Mouse (Mus musculus): ENCODE measurements around the gene Amigo3.

The Amigo3 gene

DNA sequence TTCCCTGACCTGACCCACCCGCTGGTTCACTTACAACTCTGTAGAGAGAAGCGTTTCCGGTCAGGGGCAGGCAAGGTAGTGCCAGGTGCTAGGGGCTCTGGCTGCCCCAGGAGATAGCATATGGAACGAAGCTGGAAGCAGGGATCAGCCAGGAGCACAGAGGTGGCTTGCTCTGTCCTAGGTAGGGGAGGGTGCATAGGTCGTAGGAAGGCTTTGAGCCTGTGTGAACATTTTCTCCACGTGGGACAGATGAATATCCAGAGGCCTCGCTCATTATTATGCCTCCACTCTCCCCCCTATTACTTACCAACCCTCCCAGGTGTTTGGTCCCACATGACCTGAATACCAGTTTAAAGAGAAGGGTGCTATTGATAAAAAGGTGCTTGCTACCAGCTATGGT, 548 bp upstream of the Amigo3 start:
- no peak for DNase-seq (ENCODE audit: low spot score)

GRCm38 (mm10) chr9:108053665-108054225, 786 bp downstream of the Amigo3 start:
- no peak for DNase-seq (ENCODE audit: low spot score)

DNA sequence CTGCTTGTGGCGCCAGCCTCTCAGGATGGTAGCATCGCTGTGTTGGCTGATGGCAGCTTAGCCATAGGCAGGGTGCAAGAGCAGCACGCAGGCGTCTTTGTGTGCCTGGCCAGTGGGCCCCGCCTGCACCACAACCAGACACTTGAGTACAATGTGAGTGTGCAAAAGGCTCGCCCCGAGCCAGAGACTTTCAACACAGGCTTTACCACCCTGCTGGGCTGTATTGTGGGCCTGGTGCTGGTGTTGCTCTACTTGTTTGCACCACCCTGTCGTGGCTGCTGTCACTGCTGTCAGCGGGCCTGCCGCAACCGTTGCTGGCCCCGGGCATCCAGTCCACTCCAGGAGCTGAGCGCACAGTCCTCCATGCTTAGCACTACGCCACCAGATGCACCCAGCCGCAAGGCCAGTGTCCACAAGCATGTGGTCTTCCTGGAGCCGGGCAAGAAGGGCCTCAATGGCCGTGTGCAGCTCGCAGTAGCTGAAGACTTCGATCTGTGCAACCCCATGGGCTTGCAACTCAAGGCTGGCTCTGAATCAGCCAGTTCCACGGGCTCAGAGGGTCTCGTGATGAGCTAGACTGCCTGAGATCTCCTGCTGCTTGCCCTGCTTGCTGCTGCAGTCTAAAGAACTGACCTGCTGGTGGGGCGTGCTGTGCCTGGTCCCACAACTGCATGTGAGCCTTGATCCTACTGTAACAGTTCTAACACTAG, 1.5 kb downstream of the Amigo3 start:
- DNase-seq (ENCODE audit: low spot score), result no peak

- DNase-seq (ENCODE audit: low spot score), result no peak
Observed at GRCm38 (mm10) chr9:108055061-108055460, 2.1 kb downstream of the Amigo3 start.

DNA sequence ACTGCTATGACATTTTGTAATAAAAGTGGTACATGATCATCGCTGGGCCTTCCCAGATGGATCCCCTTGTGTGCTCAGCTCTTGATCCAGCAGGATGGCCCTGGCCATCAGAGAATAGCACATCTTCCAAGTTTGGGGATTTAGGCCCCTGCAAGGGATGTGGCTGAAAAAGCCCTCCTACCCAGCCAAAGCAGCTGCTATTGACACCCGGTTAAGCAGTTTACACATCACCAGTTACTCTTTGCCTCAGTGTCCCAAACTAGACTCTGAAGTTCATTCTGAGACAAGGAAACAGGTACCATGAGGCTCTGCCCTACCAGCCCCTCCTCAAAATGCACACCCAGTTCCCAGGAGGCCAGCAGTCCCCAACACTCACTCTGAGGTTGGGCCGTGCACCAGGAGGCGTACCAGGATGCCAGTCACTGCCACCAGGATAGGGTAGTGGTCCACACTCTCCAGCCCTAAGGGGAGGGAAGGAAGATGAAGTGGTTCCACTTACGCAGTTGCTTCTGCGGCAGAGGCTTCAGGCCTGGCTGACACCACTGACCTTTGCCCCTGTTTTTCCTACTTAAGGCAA, 2.8 kb downstream of the Amigo3 start:
- DNase-seq (ENCODE audit: low spot score), result no peak

DNA sequence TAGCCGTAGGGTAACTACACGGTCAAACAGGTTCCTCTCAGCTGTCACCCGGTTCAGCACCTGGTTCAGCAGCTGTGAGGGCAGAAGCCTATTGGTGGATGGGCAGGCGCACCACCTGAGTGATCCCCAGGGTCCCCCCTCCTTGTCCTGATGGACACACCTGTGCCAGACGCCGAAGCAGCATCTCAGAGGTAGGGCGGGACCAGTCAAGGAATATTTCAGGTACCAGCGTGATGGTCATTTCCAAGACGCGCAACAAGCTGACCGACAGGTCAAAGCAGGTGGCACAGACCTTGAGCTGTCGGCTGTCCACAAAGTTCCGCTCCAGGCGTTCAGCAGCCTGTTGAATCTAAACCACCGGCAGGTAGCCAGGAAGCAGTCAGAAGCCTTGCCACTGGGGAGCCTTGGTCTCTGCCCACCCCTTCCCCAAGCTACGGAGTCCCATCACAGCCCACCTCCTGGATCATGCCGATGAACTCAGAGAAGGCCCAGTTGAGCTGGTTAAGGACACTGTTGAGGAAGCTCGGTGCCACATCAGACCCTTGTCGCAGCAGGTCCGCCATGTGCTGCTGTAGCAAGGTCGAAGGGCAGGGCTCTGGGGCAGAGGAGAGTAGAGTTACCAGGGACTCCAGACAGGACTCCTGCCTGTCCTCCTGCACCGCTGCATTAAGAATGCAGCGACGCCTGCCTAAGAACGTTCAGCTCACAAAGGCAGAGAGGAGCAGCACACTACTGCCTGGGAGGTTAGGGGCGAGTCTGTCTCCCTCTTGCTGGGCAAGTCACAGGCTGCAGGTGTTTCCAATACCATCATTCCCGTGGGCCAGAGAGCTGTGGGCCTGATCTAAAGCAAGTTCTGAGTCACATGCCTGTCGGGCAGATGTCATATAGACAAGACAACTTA, 3.7 kb downstream of the Amigo3 start:
- no peak for DNase-seq (ENCODE audit: low spot score)

DNA sequence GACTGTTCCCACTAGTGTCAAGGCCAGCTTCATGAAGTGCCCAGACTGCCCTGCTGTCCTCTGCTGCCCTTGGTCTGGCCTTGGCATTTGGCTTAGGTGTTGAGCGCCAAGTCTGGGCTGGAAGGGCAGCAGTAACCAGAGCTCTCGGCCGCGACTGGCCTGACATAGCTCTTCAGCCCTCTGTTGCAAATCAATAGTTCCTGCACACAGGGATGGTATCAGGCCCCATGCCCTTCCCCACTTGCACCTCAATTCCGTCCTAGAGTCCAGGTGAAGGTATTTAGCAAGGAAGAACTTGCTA, 4.3 kb downstream of the Amigo3 start:
- no peak for DNase-seq (ENCODE audit: low spot score)

- no peak for DNase-seq (ENCODE audit: low spot score)
Observed at GRCm38 (mm10) chr9:108058291-108058690, 5.3 kb downstream of the Amigo3 start.

GRCm38 (mm10) chr9:108062142-108062541, 9.2 kb downstream of the Amigo3 start:
- no peak for DNase-seq (ENCODE audit: low spot score)

DNA sequence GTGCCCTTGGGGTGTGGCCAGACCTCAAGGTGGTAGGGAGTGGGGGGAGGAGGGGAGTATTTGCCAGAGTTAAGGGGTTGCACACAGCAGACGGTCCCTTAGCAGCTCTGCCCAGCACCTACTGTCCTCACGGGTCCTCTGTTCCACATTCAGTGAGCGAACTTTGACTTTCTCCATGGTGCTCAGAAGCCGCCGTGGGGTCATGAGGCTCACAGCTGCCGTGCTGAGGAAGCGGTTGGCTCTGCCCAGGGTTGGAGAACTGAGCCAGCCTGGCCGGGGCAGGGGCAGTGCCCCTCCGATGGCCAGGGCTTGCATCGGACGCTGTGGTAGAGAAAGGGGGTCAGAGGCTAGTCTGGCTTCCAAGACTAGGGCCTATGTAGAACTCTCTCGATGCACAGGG, 10.4 kb downstream of the Amigo3 start:
- DNase-seq (ENCODE audit: low spot score), result no peak

DNA sequence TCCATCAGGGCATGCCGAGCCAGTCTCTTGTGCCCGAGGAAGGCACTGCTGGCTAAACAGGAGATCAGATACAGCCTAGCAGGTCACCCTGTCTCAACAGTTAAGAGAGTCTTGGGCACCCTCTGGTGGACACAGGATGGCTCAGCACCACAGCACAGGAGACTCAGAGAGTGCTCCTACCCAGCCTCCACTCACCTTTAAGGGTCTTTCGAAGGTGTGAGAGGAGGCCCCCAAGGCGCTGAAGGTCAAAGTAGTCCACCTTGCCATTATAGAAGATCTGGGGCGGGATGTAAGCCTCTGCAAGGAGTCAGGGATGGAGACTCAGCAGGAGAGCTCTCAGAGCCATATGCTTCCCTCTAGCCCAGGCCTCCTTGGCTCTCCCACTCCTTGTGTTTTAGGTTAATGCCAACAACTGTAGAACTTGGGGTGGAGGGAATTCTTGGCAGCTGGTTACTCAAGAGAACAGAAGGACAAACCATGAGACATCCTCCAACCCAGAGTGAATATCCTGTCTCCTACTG, 12.6 kb downstream of the Amigo3 start:
- DNase-seq (ENCODE audit: low spot score), result no peak

- no peak for DNase-seq (ENCODE audit: low spot score)
Observed at GRCm38 (mm10) chr9:108067199-108067598, 14.2 kb downstream of the Amigo3 start.

DNA sequence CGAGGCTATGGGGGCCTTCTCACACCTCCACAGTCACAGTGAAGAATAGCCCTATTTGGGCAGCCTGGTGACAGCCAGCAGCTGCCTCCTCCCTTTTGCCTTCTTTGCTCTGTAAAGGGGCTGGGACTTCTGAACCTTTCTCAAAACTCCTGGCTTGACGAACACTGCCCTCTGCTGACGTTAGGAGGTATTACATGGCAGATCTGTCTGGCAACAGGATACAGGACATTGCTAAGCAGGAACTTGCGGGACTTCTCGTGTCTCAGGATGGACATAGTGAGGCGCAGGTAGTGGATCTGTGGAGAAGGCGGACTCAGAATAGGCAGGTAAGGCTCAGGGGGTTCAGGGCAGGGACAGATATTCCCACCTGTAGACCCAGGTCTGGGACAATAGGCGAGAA, 14.9 kb downstream of the Amigo3 start:
- peak; percentile 76 for DNase-seq (ENCODE audit: low spot score)

GRCm38 (mm10) chr9:108069007-108069406, 16.0 kb downstream of the Amigo3 start:
- DNase-seq (ENCODE audit: low spot score), result no peak

GRCm38 (mm10) chr9:108069529-108069928, 16.6 kb downstream of the Amigo3 start:
- no peak for DNase-seq (ENCODE audit: low spot score)

- no peak for DNase-seq (ENCODE audit: low spot score)
Observed at GRCm38 (mm10) chr9:108071801-108072200, 18.8 kb downstream of the Amigo3 start.

DNA sequence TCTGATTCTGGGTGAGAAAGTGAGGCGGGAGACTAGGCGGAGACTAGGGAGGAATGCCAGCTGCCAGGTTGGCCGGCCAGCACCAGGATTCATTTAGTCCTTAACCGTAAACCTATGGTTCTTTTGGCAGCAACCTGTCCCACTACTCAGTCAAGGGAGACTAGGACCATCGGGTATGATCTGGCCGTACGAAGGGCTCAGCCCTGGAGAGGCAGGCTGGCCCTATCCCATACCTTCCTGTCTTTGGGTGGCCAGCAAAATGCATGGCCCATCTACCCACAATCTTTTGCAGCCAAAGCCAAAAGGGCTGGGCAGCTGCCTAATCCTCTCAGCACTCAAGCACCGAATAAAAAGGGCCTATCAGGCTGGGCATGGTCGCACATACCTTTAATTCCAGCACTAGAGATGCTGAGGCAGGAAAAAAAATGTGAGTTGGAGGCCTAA, 19.5 kb downstream of the Amigo3 start:
- no peak for DNase-seq (ENCODE audit: low spot score)

DNA sequence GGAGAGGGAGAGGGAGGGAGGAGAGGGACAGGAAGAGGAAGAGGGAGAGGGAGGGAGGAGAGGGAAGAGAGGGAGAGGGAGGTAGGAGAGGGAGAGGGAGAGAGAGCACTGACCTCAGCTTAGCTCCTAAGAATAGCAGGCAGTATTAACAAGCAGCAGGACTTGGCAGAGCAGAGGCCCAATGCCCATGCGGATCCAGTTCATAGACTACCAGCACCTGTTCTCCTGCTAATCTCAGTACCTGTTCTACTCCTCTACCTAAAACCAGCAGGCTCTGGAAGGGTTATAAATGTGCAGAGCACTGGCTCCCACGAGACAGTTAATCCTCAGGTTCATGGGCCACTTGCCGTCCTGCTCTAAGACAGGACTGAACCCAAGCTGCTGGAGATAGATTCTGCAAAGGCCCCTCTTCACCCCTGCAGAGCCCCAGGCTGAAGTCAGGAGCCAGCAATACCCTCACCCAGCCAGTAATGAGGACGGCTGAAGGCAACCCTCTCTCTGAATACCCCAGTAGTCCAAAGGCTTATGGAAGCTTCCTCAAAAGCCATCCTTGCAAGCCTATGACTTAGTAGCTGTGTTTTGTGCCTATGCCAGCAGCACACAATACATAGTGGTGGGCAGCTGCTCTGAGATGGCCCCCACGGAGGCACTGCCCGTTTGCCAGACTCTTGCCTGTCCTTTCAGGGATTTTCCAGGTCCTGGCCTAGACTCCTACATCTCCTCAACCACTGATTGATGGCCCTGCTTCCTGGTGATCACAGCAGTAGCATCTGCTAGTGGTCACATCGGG, 20.4 kb downstream of the Amigo3 start:
- DNase-seq (ENCODE audit: low spot score), result no peak

- DNase-seq (ENCODE audit: low spot score), result peak; percentile 63
Observed at GRCm38 (mm10) chr9:108080168-108080567, 27.2 kb downstream of the Amigo3 start, which contains the start of gene Mst1. Mst1 (plus strand) TSS chr9:108080436.

GRCm38 (mm10) chr9:108082549-108082948, 29.6 kb downstream of the Amigo3 start:
- DNase-seq (ENCODE audit: low spot score), result no peak

DNA sequence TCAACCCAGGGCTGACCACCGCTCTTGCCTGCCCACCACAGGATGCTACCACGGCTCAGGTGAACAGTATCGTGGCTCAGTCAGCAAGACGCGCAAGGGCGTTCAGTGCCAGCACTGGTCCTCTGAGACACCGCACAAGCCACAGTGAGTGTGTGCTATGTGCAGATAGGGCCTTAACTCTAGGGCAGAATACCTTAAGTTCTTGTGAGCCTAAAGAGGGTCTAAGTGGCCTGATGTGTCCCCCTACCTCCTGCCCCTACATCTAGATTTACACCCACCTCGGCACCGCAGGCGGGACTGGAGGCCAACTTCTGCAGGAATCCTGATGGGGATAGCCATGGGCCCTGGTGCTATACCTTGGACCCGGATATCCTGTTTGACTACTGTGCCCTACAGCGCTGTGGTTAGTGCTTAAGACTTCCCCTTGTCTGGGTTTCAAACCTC, 30.1 kb downstream of the Amigo3 start, which contains the start of gene Rnf123:
Gene Rnf123, minus strand, starts transcription at position 359 of the 444 bp plus-strand sequence.
- DNase-seq (ENCODE audit: low spot score), result peak; percentile 57
